Mouse (Mus musculus): ENCODE measurements around the gene Slc5a10.
A peak's percentile ranks its signal among the peaks of the same experiment; 100 is the strongest.

The Slc5a10 gene

DNA sequence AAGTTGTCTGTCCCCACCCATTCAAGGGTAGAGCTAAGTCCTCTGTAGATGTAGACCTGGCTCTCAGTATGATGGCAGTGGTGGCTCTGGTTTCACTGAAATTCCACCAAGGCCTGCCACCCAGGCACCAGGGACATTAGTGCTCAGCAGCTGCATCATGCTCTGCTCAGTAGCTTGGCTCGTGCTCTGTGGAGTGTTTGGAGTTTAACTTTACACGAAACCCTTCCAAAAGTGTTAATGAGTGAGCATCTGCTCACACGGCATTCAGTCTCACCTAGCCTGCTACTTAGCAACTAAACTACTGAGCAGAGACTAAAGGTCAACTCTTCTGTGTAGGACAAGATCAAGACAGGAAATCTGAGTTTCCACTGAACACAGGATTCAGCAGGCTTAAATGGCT lies at the start of gene Slc5a10:
Gene Slc5a10, minus strand, starts transcription at position 191 of the 400 bp plus-strand sequence.
- no peak for DNase-seq (ENCODE audit: low read depth, low spot score)

GRCm38 (mm10) chr11:61761584-61762407 lies 41.2 kb upstream of the Slc5a10 start, which contains the start of gene Prpsap2:
Gene Prpsap2 (minus strand): TSS chr11:61762088.
- peak; percentile 96 for DNase-seq (ENCODE audit: low read depth, low spot score)

DNA sequence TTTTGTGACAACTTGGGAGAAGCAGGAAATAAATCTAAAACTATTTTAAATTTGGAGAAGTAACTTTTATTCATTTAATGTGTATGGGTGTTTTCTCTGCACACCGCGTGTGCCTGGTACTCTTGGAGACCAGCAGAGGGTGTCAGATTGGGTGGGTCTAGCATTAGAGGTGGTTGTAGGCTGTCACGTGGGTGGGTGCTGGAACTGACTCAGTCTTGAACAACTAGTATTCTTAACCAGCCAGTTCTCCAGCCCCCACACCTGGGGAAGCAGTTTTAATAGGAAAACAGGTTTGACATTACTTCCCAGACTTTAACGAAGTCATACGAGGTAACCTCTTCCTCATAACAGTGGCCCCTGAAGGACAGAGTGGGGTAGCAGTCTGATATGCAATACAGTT lies 39.9 kb upstream of the Slc5a10 start:
- DNase-seq (ENCODE audit: low read depth, low spot score): no peak

GRCm38 (mm10) chr11:61757151-61757550 lies 36.5 kb upstream of the Slc5a10 start:
- no peak for DNase-seq (ENCODE audit: low read depth, low spot score)

DNA sequence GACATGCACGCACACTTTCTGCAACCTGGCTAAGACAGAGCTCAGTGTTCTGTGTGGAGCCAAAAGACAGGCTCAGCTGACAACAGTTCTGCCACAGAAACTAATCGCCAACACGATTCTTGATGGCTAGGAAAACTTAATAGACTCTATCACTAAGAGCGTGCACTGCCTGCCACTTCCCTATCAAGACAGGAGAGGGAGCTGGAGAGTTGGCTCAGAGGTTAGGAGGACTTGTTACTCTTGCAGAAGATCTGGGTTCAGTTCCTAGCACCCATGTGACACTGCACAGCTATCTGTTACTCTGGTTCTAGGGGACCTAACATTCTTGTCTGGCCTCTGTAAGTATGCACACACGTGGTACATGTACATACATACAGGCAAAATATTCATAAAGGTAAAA lies 31.0 kb upstream of the Slc5a10 start:
- no peak for DNase-seq (ENCODE audit: low read depth, low spot score)

DNA sequence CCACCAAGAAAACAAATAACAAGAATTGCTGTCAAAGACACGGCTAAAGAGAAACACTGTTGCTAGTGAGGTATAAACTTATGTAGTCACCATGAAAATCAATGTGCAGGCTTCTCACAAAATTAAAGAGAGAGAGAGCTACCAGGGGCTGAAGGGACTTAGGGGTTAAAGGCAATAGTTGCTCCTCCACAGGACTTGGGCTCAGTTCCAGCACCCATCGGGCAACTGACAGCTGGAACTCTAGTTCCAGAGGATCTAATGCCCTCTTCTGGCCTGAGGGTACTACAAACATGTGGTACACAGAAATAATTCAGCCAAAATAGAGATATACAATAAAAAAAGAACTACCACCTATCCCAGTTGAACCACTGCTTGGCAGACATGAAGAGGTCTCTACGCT lies 26.5 kb upstream of the Slc5a10 start:
- no peak for DNase-seq (ENCODE audit: low read depth, low spot score)

DNA sequence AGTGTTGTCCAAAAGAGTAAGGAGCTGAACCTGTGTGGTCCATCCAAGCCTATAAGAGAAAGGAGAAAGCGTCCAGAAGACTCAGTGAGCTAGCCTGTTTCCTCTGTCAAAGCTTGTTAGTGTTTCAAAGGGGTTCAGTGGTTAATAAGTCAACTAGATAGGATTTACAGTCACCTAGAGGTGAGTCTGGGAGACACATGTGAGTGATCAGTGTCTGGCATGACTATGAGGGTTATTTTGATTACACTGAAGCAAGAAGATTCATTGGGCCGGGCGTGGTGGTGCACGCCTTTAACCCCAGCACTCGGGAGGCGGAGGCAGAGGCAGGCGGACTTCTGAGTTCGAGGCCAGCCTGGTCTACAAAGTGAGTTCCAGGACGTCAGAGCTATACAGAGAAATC lies 25.2 kb upstream of the Slc5a10 start:
- DNase-seq (ENCODE audit: low read depth, low spot score): no peak

- no peak for DNase-seq (ENCODE audit: low read depth, low spot score)
Measured at GRCm38 (mm10) chr11:61744460-61744859, 23.8 kb upstream of the Slc5a10 start.

DNA sequence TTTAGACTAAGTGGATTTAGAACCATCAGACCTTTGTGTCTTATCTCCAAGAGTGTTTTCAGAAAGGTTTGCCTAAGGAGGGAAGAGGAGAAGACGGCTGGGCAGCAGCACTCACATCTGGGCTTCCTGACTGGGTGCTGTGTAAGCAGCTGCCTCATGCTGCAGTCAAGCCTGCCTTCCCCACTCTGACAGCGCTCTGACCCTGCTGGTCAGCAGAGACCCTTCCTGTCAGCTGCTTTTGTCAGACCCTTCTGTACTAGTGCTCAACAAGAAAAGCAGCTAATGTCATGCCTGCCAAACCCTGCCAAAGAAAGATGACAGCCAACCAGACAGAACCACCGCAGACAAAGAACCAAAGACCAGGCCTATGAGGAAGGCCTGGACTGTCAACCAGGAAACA lies 23.1 kb upstream of the Slc5a10 start:
- no peak for DNase-seq (ENCODE audit: low read depth, low spot score)

- DNase-seq (ENCODE audit: low read depth, low spot score): no peak
Measured at GRCm38 (mm10) chr11:61740500-61740899, 19.9 kb upstream of the Slc5a10 start.

- no peak for DNase-seq (ENCODE audit: low read depth, low spot score)
Measured at GRCm38 (mm10) chr11:61737290-61737689, 16.7 kb upstream of the Slc5a10 start.

- DNase-seq (ENCODE audit: low read depth, low spot score): no peak
Measured at GRCm38 (mm10) chr11:61732672-61733071, 12.0 kb upstream of the Slc5a10 start.

DNA sequence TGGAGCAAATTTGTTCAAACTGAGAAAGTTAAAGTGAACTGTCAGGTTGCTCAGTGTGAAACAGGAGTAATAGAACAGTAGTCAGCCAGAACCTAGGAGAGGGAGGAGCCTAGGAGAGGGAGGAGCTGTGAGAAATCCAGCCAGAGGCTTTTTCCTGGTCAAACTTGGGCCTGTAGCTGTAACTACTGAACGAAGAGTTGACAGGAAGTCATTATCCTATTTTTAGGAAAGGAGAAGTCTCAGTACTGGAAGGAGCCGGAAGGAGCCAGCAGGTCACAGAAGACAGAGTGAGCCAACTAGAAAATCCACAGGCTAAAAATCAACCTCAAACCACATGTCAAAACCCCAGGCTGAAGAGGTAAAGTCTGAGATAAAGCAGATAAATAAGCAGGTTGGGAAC lies 7.4 kb upstream of the Slc5a10 start:
- DNase-seq (ENCODE audit: low read depth, low spot score): no peak

- no peak for DNase-seq (ENCODE audit: low read depth, low spot score)
Measured at GRCm38 (mm10) chr11:61722077-61722476, 1.5 kb upstream of the Slc5a10 start.

- DNase-seq (ENCODE audit: low read depth, low spot score): no peak
Measured at GRCm38 (mm10) chr11:61719826-61720225, 800 bp downstream of the Slc5a10 start.

- DNase-seq (ENCODE audit: low read depth, low spot score): no peak
Measured at GRCm38 (mm10) chr11:61719387-61719786, 1.2 kb downstream of the Slc5a10 start.

GRCm38 (mm10) chr11:61717990-61718389 lies 2.6 kb downstream of the Slc5a10 start:
- DNase-seq (ENCODE audit: low read depth, low spot score): no peak

GRCm38 (mm10) chr11:61715130-61715529 lies 5.5 kb downstream of the Slc5a10 start:
- no peak for DNase-seq (ENCODE audit: low read depth, low spot score)

DNA sequence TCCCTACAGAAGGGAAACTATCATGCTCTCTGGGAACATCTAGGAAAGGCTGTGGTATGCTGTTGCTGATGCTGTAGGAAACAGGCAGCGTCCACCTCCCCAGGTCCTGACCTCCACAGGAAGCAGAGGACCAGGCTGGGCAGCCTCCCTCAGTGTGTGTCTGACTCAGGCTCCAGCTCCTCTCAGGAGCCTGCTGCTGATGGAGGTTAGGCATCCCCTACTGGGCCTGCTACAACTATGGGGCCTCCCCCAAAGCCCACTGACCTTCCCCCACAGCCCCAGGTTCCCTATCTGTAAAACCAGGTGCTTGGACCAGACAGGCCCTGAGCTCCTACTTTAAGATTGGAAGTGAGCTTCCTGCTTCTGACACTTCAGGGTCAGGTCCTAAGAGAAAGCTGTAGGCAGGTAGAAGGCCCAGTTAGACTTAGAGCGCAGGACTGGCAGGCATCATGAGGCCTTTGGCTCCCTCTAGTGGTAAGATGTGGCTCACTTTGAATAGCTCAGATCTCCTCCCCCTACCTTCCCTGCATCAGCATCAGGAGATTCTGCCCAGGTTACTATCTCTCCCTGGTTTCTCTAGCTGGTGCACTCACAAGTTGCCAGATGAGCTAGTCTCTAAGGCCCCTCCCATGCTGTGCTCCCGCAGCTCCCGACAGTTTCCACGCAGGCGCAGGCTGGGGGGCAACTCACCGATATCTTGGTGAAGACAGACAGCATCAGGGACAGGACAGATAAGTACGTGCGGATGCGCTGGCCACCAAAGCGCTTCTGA lies 6.1 kb downstream of the Slc5a10 start:
- peak; percentile 75 for DNase-seq (ENCODE audit: low read depth, low spot score)

- DNase-seq (ENCODE audit: low read depth, low spot score): no peak
Measured at GRCm38 (mm10) chr11:61713157-61713855, 7.3 kb downstream of the Slc5a10 start.

GRCm38 (mm10) chr11:61708928-61709327 lies 11.7 kb downstream of the Slc5a10 start:
- no peak for DNase-seq (ENCODE audit: low read depth, low spot score)

- DNase-seq (ENCODE audit: low read depth, low spot score): no peak
Measured at GRCm38 (mm10) chr11:61706232-61706631, 14.4 kb downstream of the Slc5a10 start.
